Comparison of ENCODE assay signal across 13 mouse cellular contexts in the genomic region with DNA sequence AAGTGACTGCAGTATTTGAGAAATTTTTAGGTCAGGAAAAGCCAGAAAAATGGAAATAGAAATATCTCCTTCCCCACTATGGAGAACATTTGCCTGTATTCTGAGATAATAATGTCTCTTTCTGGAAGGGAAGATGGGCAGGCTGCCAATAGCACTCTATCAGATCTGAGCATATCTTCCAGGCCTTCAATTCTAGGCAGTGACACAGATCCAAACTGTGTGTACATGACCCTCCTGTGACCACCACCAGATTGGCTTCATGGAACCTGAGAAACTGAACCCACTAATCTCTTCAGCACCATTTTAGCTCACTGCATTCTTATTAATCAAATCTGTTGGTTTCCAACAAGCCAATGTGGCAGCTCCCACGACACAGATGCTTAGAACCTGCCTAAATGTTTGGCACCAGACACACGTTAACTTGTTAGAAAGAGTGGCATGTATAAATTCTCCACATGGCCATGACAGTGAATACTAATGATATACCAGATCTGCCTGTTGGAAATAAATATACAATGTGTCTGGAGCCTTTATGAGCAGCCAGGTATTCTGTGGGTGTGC. TPM values are rescaled to one million over a fixed set of nuclear protein-coding genes. Genes with fewer than 3 reads are reported as not detected.
A peak's percentile ranks its signal among the peaks of the same experiment; 100 is the strongest.
DNase-seq lines count a peak whose midpoint lies in the region; ATAC-seq and TF ChIP-seq lines count a peak whose summit lies in the region.
"Had no signal": no experiment of that assay in that cellular context is flagged by ENCODE, and none has a peak within 500 bp of the region (broad histone marks: within the 10 kb centered on the region; RNA-seq: fewer than 3 reads in every experiment).

No protein-coding gene starts in this region.

- WGBS in lung, postnatal 0 days: 50% methylated on average over 2 of the region's 2 CpGs
- 70% methylated on average over 2 of the region's 2 CpGs for WGBS in midbrain, embryonic 16.5 days

- H3K4me1 ChIP-seq in lung, postnatal 0 days (ENCODE audit: insufficient read depth, low read depth, low read length): no peaks in the 10 kb centered on the region
- no peaks in the 10 kb centered on the region for H3K4me1 ChIP-seq in midbrain, embryonic 16.5 days (ENCODE audit: control insufficient read depth, insufficient read depth, low read length)
- H3K4me1 ChIP-seq: heart, embryonic 13.5 days; hindbrain, embryonic 15.5 days; stomach, embryonic 15.5 days had no signal

- no peaks in the 10 kb centered on the region for H3K9me3 ChIP-seq in lung, postnatal 0 days (ENCODE audit: low read length)
- H3K9me3 ChIP-seq in midbrain, embryonic 16.5 days (replicated peaks; ENCODE audit: control insufficient read depth, low read length, poor library complexity, severe bottlenecking): no peaks in the 10 kb centered on the region
- H3K9me3 ChIP-seq: heart, embryonic 13.5 days; hindbrain, embryonic 15.5 days; stomach, embryonic 15.5 days had no signal

- no peak overlapping the region for H3K9ac ChIP-seq in lung, postnatal 0 days (replicated peaks; ENCODE audit: low read depth)
- H3K9ac ChIP-seq in midbrain, embryonic 16.5 days (ENCODE audit: low read depth, low read length): no peak overlapping the region
- H3K9ac ChIP-seq: heart, embryonic 13.5 days; hindbrain, embryonic 15.5 days; stomach, embryonic 15.5 days had no signal

- TF ChIP-seq EP300 in lung, postnatal 0 days (IDR thresholded peaks at IDR 0.05): no peak

- no peak for TF ChIP-seq CTCF in lung, postnatal 0 days (IDR thresholded peaks at IDR 0.05)

- no peak overlapping the region for H3K4me2 ChIP-seq in lung, postnatal 0 days (replicated peaks; ENCODE audit: low read depth, low read length)
- H3K4me2 ChIP-seq in midbrain, embryonic 16.5 days (ENCODE audit: low read length): no peak overlapping the region
- H3K4me2 ChIP-seq: heart, embryonic 13.5 days; hindbrain, embryonic 15.5 days; stomach, embryonic 15.5 days had no signal

- DNase-seq in adrenal gland, adult 2 months: peak; percentile 4
- DNase-seq in adrenal gland, postnatal 4 days (ENCODE audit: low spot score in 2 of 2): no peak
- DNase-seq in lung, postnatal 0 days (ENCODE audit: low spot score): peak; percentile 6
- DNase-seq in lung, postnatal 10 days: no peak
- DNase-seq in left cerebral cortex, adult 8-10 months (ENCODE audit: low spot score in 2 of 2): peak; percentile 3 to 55
- peak; percentile 74 for DNase-seq in telencephalon, adult 2 months (ENCODE audit: low read depth, low spot score)
- DNase-seq: kidney, postnatal 14 days had no signal

- H3K4me3 ChIP-seq in lung, postnatal 0 days (ENCODE audit: low read depth, low read length): no peak overlapping the region
- no peak overlapping the region for H3K4me3 ChIP-seq in midbrain, embryonic 16.5 days (ENCODE audit: low read depth, low read length)
- H3K4me3 ChIP-seq: heart, embryonic 13.5 days; hindbrain, embryonic 15.5 days; stomach, embryonic 15.5 days had no signal

- H3K27me3 ChIP-seq in lung, postnatal 0 days (replicated peaks; ENCODE audit: insufficient read depth, low read length): no peaks in the 10 kb centered on the region
- no peaks in the 10 kb centered on the region for H3K27me3 ChIP-seq in midbrain, embryonic 16.5 days (ENCODE audit: control insufficient read depth, insufficient read depth, low read depth, low read length)
- H3K27me3 ChIP-seq: heart, embryonic 13.5 days; hindbrain, embryonic 15.5 days; stomach, embryonic 15.5 days had no signal

- no peak for ATAC-seq in lung, postnatal 0 days
- ATAC-seq in megakaryocyte, adult 5-6 weeks (ENCODE audit: poor library complexity, severe bottlenecking): no peak
- no peak for ATAC-seq in midbrain, embryonic 16.5 days

- H3K36me3 ChIP-seq in lung, postnatal 0 days (ENCODE audit: insufficient read depth, low read length): no peaks in the 10 kb centered on the region
- no peaks in the 10 kb centered on the region for H3K36me3 ChIP-seq in midbrain, embryonic 16.5 days (ENCODE audit: control insufficient read depth, insufficient read depth, low read length)
- H3K36me3 ChIP-seq: heart, embryonic 13.5 days; hindbrain, embryonic 15.5 days; stomach, embryonic 15.5 days had no signal

- H3K27ac ChIP-seq in lung, postnatal 0 days (ENCODE audit: low read length): no peak overlapping the region
- H3K27ac ChIP-seq in midbrain, embryonic 16.5 days (ENCODE audit: low read length): no peak overlapping the region
- H3K27ac ChIP-seq: heart, embryonic 13.5 days; hindbrain, embryonic 15.5 days; stomach, embryonic 15.5 days had no signal

RNA-seq across cellular contexts. Expression of gene Olfr1440, which starts 12.5 kb away (rescaled TPM):
- not detected for total RNA-seq in adrenal gland, adult 2 months (2021)
- not detected in 2 replicates for polyA plus RNA-seq in adrenal gland, adult 2 months (2012; rRNA removed)
- total RNA-seq in adrenal gland, postnatal 4 days (2021): not detected
- not detected in 2 replicates for polyA plus RNA-seq in lung, postnatal 0 days (2015; fragmentation: Nextera tagmentation; extraction: Ambion mirVana)
- not detected for total RNA-seq in left cerebral cortex, adult 8-10 months (2022)
- not detected in 2 replicates for total RNA-seq in megakaryocyte, adult 5-6 weeks (2015)
- total RNA-seq in megakaryocyte, adult 5-6 weeks (2017): not detected in 2 replicates
- not detected in 2 replicates for polyA plus RNA-seq in midbrain, embryonic 16.5 days (2015; fragmentation: Nextera tagmentation; extraction: Ambion mirVana)
- total RNA-seq: liver, adult 2 months had no signal
- polyA plus RNA-seq: heart, embryonic 13.5 days; hindbrain, embryonic 15.5 days; liver, adult 2 months; stomach, embryonic 15.5 days had no signal

RNA-seq across cellular contexts. Expression of gene Olfr1438-ps1, which starts 38.8 kb away (rescaled TPM):
- not detected for total RNA-seq in adrenal gland, adult 2 months (2021)
- polyA plus RNA-seq in adrenal gland, adult 2 months (2012; rRNA removed): not detected in 2 replicates
- total RNA-seq in adrenal gland, postnatal 4 days (2021): not detected
- polyA plus RNA-seq in lung, postnatal 0 days (2015; fragmentation: Nextera tagmentation; extraction: Ambion mirVana): not detected in 2 replicates
- not detected for total RNA-seq in left cerebral cortex, adult 8-10 months (2022)
- not detected in 2 replicates for total RNA-seq in megakaryocyte, adult 5-6 weeks (2015)
- total RNA-seq in megakaryocyte, adult 5-6 weeks (2017): not detected in 2 replicates
- not detected in 2 replicates for polyA plus RNA-seq in midbrain, embryonic 16.5 days (2015; fragmentation: Nextera tagmentation; extraction: Ambion mirVana)
- total RNA-seq: liver, adult 2 months had no signal
- polyA plus RNA-seq: heart, embryonic 13.5 days; hindbrain, embryonic 15.5 days; liver, adult 2 months; stomach, embryonic 15.5 days had no signal

RNA-seq across cellular contexts. Expression of gene Olfr1441, which starts 42.7 kb away (rescaled TPM):
- total RNA-seq in adrenal gland, adult 2 months (2021): not detected
- not detected in 2 replicates for polyA plus RNA-seq in adrenal gland, adult 2 months (2012; rRNA removed)
- total RNA-seq in adrenal gland, postnatal 4 days (2021): not detected
- polyA plus RNA-seq in lung, postnatal 0 days (2015; fragmentation: Nextera tagmentation; extraction: Ambion mirVana): not detected in 2 replicates
- total RNA-seq in left cerebral cortex, adult 8-10 months (2022): not detected
- not detected in 2 replicates for total RNA-seq in megakaryocyte, adult 5-6 weeks (2015)
- total RNA-seq in megakaryocyte, adult 5-6 weeks (2017): not detected in 2 replicates
- polyA plus RNA-seq in midbrain, embryonic 16.5 days (2015; fragmentation: Nextera tagmentation; extraction: Ambion mirVana): not detected in 2 replicates
- total RNA-seq: liver, adult 2 months had no signal
- polyA plus RNA-seq: heart, embryonic 13.5 days; hindbrain, embryonic 15.5 days; liver, adult 2 months; stomach, embryonic 15.5 days had no signal

RNA-seq across cellular contexts. Expression of gene Olfr1437, which starts 49.6 kb away (rescaled TPM):
- not detected for total RNA-seq in adrenal gland, adult 2 months (2021)
- polyA plus RNA-seq in adrenal gland, adult 2 months (2012; rRNA removed): not detected in 2 replicates
- total RNA-seq in adrenal gland, postnatal 4 days (2021): not detected
- not detected in 2 replicates for polyA plus RNA-seq in lung, postnatal 0 days (2015; fragmentation: Nextera tagmentation; extraction: Ambion mirVana)
- total RNA-seq in left cerebral cortex, adult 8-10 months (2022): not detected
- total RNA-seq in megakaryocyte, adult 5-6 weeks (2015): not detected in 2 replicates
- total RNA-seq in megakaryocyte, adult 5-6 weeks (2017): not detected in 2 replicates
- not detected in 2 replicates for polyA plus RNA-seq in midbrain, embryonic 16.5 days (2015; fragmentation: Nextera tagmentation; extraction: Ambion mirVana)
- total RNA-seq: liver, adult 2 months had no signal
- polyA plus RNA-seq: heart, embryonic 13.5 days; hindbrain, embryonic 15.5 days; liver, adult 2 months; stomach, embryonic 15.5 days had no signal

RNA-seq across cellular contexts. Expression of gene Pfpl, which starts 53.2 kb away (rescaled TPM):
- total RNA-seq in adrenal gland, adult 2 months (2021): not detected
- polyA plus RNA-seq in adrenal gland, adult 2 months (2012; rRNA removed): not detected in 2 replicates
- total RNA-seq in adrenal gland, postnatal 4 days (2021): not detected
- not detected in 2 replicates for polyA plus RNA-seq in lung, postnatal 0 days (2015; fragmentation: Nextera tagmentation; extraction: Ambion mirVana)
- under 1 TPM in 1 of 4 experiments, not detected in 3; 0.09 TPM for total RNA-seq in left cerebral cortex, adult 8-10 months (2022)
- not detected in 2 replicates for total RNA-seq in megakaryocyte, adult 5-6 weeks (2015)
- not detected in 2 replicates for total RNA-seq in megakaryocyte, adult 5-6 weeks (2017)
- not detected in 2 replicates for polyA plus RNA-seq in midbrain, embryonic 16.5 days (2015; fragmentation: Nextera tagmentation; extraction: Ambion mirVana)
- total RNA-seq: liver, adult 2 months had no signal
- polyA plus RNA-seq: heart, embryonic 13.5 days; hindbrain, embryonic 15.5 days; liver, adult 2 months; stomach, embryonic 15.5 days had no signal

Comparison
In these comparisons a context has a peak if more than half of its experiments do, and no peak if none do; other contexts are left out.
1. DNase-seq: peak in adrenal gland, adult 2 months (single experiment), lung, postnatal 0 days (single experiment), left cerebral cortex, adult 8-10 months (2 of 2) and telencephalon, adult 2 months (single experiment); none in adrenal gland, postnatal 4 days (0 of 2) and lung, postnatal 10 days (single experiment).